Comparison of ENCODE assay signal across 18 mouse cellular contexts in the genomic region with DNA sequence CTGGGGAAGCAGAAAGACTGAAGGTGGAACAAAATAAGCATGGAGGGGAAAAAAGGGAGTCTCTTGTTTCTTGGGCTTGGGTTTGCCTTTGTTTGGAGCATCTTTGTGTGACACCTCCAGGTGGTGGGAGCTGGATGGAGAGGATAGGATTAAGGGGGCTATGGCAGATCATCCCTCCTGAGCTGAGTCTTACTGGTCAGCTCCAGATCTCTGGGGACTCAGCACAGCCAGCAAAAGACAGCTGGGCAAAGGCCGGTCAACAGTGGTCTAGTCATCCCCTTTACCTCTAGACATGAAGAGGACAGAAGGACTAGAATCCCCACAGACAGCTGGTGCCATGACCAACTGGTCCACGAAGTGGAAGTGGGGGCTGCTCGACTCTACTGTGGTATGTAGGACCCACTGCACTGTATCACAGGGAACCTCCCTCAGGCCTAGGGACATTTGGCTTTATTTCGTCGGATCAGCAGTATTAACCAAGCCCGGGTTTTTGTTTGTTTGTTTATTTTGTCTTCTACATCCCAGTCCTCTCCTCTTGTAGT.
DNase-seq lines count a peak whose midpoint lies in the region; ATAC-seq lines count a peak whose summit lies in the region.
"Had no signal": no experiment of that assay in that cellular context is flagged by ENCODE, and none has a peak within 500 bp of the region (broad histone marks: within the 10 kb centered on the region; RNA-seq: fewer than 3 reads in every experiment).

No protein-coding gene starts in this region.

- peak overlapping the region; percentile 30; the same call in 1 of the 2 replicates for H3K27ac ChIP-seq in hindbrain, embryonic 13.5 days
- H3K27ac ChIP-seq in hindbrain, embryonic 16.5 days (ENCODE audit: low read depth, low read length): no peak overlapping the region
- H3K27ac ChIP-seq in neural tube, embryonic 15.5 days (replicated peaks): no peak overlapping the region
- H3K27ac ChIP-seq in limb, embryonic 10.5 days: peak overlapping the region; percentile 83
- no peak overlapping the region for H3K27ac ChIP-seq in intestine, embryonic 15.5 days
- no peak overlapping the region for H3K27ac ChIP-seq in intestine, embryonic 16.5 days (ENCODE audit: low read length)
- H3K27ac ChIP-seq: forebrain, embryonic 15.5 days; liver, embryonic 14.5 days had no signal

- H3K9ac ChIP-seq in hindbrain, embryonic 13.5 days: no peak overlapping the region
- H3K9ac ChIP-seq in hindbrain, embryonic 16.5 days (ENCODE audit: low read depth, low read length): no peak overlapping the region
- H3K9ac ChIP-seq in neural tube, embryonic 15.5 days (replicated peaks): no peak overlapping the region
- H3K9ac ChIP-seq in intestine, embryonic 15.5 days: no peak overlapping the region
- H3K9ac ChIP-seq in intestine, embryonic 16.5 days (ENCODE audit: low read depth, low read length): no peak overlapping the region
- H3K9ac ChIP-seq: forebrain, embryonic 15.5 days; liver, embryonic 14.5 days had no signal

- no peak; the same call in 1 of the 2 replicates for ATAC-seq in hindbrain, embryonic 13.5 days (ENCODE audit: low FRiP score)
- no peak for ATAC-seq in hindbrain, embryonic 16.5 days
- ATAC-seq in neural tube, embryonic 15.5 days (ENCODE audit: low FRiP score): no peak
- no peak for ATAC-seq in intestine, embryonic 15.5 days
- ATAC-seq in intestine, embryonic 16.5 days: no peak
- ATAC-seq: activated CD4-positive, CD25-positive, alpha-beta regulatory T cell, adult 4 months; Patski had no signal

- no peak overlapping the region for H3K4me2 ChIP-seq in hindbrain, embryonic 13.5 days
- no peak overlapping the region for H3K4me2 ChIP-seq in hindbrain, embryonic 16.5 days (ENCODE audit: low read length)
- H3K4me2 ChIP-seq in neural tube, embryonic 15.5 days: no peak overlapping the region
- no peak overlapping the region for H3K4me2 ChIP-seq in intestine, embryonic 15.5 days (replicated peaks)
- H3K4me2 ChIP-seq in intestine, embryonic 16.5 days (ENCODE audit: low read depth, low read length): no peak overlapping the region
- H3K4me2 ChIP-seq: forebrain, embryonic 15.5 days; midbrain, embryonic 11.5 days had no signal

- H3K27me3 ChIP-seq in hindbrain, embryonic 13.5 days: no peaks in the 10 kb centered on the region
- H3K27me3 ChIP-seq in hindbrain, embryonic 16.5 days (replicated peaks; ENCODE audit: control insufficient read depth, insufficient read depth, low read length): no peaks in the 10 kb centered on the region
- H3K27me3 ChIP-seq in neural tube, embryonic 15.5 days (replicated peaks): no peaks in the 10 kb centered on the region
- H3K27me3 ChIP-seq in limb, embryonic 10.5 days (ENCODE audit: low read depth, poor library complexity, severe bottlenecking): peaks cover 45% of the 10 kb centered on the region
- no peaks in the 10 kb centered on the region; the same call in 1 of the 2 replicates for H3K27me3 ChIP-seq in intestine, embryonic 15.5 days (replicated peaks)
- 0 out of 2 replicates have a peak, but pooled peaks cover 2% of the 10 kb centered on the region for H3K27me3 ChIP-seq in intestine, embryonic 16.5 days (replicated peaks; ENCODE audit: control insufficient read depth, insufficient read depth, low read length)
- H3K27me3 ChIP-seq: forebrain, embryonic 15.5 days had no signal

- H3K36me3 ChIP-seq in hindbrain, embryonic 13.5 days: no peaks in the 10 kb centered on the region
- H3K36me3 ChIP-seq in hindbrain, embryonic 16.5 days (ENCODE audit: control insufficient read depth, insufficient read depth, low read length): no peaks in the 10 kb centered on the region
- H3K36me3 ChIP-seq in neural tube, embryonic 15.5 days: no peaks in the 10 kb centered on the region
- H3K36me3 ChIP-seq in limb, embryonic 10.5 days: no peaks in the 10 kb centered on the region
- no peaks in the 10 kb centered on the region for H3K36me3 ChIP-seq in intestine, embryonic 15.5 days
- no peaks in the 10 kb centered on the region for H3K36me3 ChIP-seq in intestine, embryonic 16.5 days (ENCODE audit: control insufficient read depth, insufficient read depth, low read length)
- H3K36me3 ChIP-seq: forebrain, embryonic 15.5 days had no signal

- WGBS in hindbrain, embryonic 13.5 days: 80% methylated on average over 6 of the region's 6 CpGs
- WGBS in hindbrain, embryonic 16.5 days: 87% methylated on average over 6 of the region's 6 CpGs
- 83% methylated on average over 6 of the region's 6 CpGs for WGBS in neural tube, embryonic 15.5 days
- WGBS in limb, embryonic 10.5 days: 71% methylated on average over 6 of the region's 6 CpGs
- WGBS in intestine, embryonic 15.5 days: 65% methylated on average over 6 of the region's 6 CpGs
- 69% methylated on average over 6 of the region's 6 CpGs for WGBS in intestine, embryonic 16.5 days

- H3K9me3 ChIP-seq in hindbrain, embryonic 13.5 days: no peaks in the 10 kb centered on the region
- H3K9me3 ChIP-seq in hindbrain, embryonic 16.5 days (ENCODE audit: control insufficient read depth, low read length): no peaks in the 10 kb centered on the region
- H3K9me3 ChIP-seq in neural tube, embryonic 15.5 days (replicated peaks): no peaks in the 10 kb centered on the region
- no peaks in the 10 kb centered on the region for H3K9me3 ChIP-seq in limb, embryonic 10.5 days (replicated peaks)
- H3K9me3 ChIP-seq in intestine, embryonic 15.5 days: no peaks in the 10 kb centered on the region
- H3K9me3 ChIP-seq in intestine, embryonic 16.5 days (ENCODE audit: control insufficient read depth, low read length): no peaks in the 10 kb centered on the region
- H3K9me3 ChIP-seq: forebrain, embryonic 15.5 days had no signal

- H3K4me1 ChIP-seq in hindbrain, embryonic 13.5 days (replicated peaks): 0 out of 2 replicates have a peak, but pooled peaks cover 3% of the 10 kb centered on the region
- H3K4me1 ChIP-seq in hindbrain, embryonic 16.5 days (ENCODE audit: control insufficient read depth, insufficient read depth, low read depth, low read length): no peaks in the 10 kb centered on the region
- H3K4me1 ChIP-seq in neural tube, embryonic 15.5 days: no peaks in the 10 kb centered on the region
- peaks cover 27% of the 10 kb centered on the region for H3K4me1 ChIP-seq in limb, embryonic 10.5 days
- H3K4me1 ChIP-seq in intestine, embryonic 15.5 days (replicated peaks): no peaks in the 10 kb centered on the region
- no peaks in the 10 kb centered on the region for H3K4me1 ChIP-seq in intestine, embryonic 16.5 days (ENCODE audit: control insufficient read depth, insufficient read depth, low read length)
- H3K4me1 ChIP-seq: forebrain, embryonic 15.5 days had no signal

- H3K4me3 ChIP-seq in hindbrain, embryonic 13.5 days: no peak overlapping the region
- H3K4me3 ChIP-seq in hindbrain, embryonic 16.5 days (ENCODE audit: low read length): no peak overlapping the region
- no peak overlapping the region for H3K4me3 ChIP-seq in neural tube, embryonic 15.5 days (replicated peaks)
- no peak overlapping the region for H3K4me3 ChIP-seq in limb, embryonic 10.5 days
- no peak overlapping the region for H3K4me3 ChIP-seq in intestine, embryonic 15.5 days (replicated peaks)
- no peak overlapping the region for H3K4me3 ChIP-seq in intestine, embryonic 16.5 days (ENCODE audit: low read length)
- H3K4me3 ChIP-seq: forebrain, embryonic 15.5 days had no signal

- peak; percentile 17 for DNase-seq in neural tube, embryonic 10.5 days (ENCODE audit: extremely low spot score, low spot score)
- peak; percentile 33 for DNase-seq in limb, embryonic 10.5 days (ENCODE audit: low spot score)
- peak; percentile 4 for DNase-seq in retina, postnatal 1 day
- DNase-seq: adrenal gland, postnatal 14 days; cerebellum, adult 8-10 months; kidney, postnatal 25 days; spleen, adult 18-20 months; thymus, postnatal 4 days had no signal

Comparison
In these comparisons a context has a peak if more than half of its experiments do, and no peak if none do; other contexts are left out.
1. H3K27ac ChIP-seq: peak in hindbrain, embryonic 13.5 days (single experiment) and limb, embryonic 10.5 days (single experiment); none in hindbrain, embryonic 16.5 days (single experiment), neural tube, embryonic 15.5 days (single experiment), intestine, embryonic 15.5 days (single experiment) and intestine, embryonic 16.5 days (single experiment).
2. Peak in every context shown above with its lines, with median percentiles within 50 percentile points of each other: DNase-seq.